Mouse (Mus musculus) neural tube, embryonic 15.5 days (tissue): ENCODE measurements around the gene St5. TPM values are rescaled to one million over a fixed set of nuclear protein-coding genes. Genes with fewer than 3 reads are reported as not detected.

Experiments
- ATAC-seq: fragments of 200-750 bp; cut with Nextera tagmentation; 2 replicates; pipeline ENCODE4 v1.8.0; 2017; ENCODE audit warnings: mild to moderate bottlenecking, moderate TSS enrichment, moderate library complexity; ENCODE audit not compliant: low FRiP score
- H3K27ac ChIP-seq: fragments of 300-500 bp; sonication (generic); replicated peaks from 2 replicates; pipeline ENCODE4 v1.5.1; 2015; ENCODE audit warnings: mild to moderate bottlenecking, inconsistent platforms
- H3K27me3 ChIP-seq: fragments of 300-500 bp; sonication (generic); replicated peaks from 2 replicates; pipeline ENCODE4 v1.6.1; 2015; ENCODE audit warnings: inconsistent platforms
- H3K36me3 ChIP-seq: fragments of 300-500 bp; sonication (generic); 2 replicates; pipeline ENCODE4 v1.6.1; 2015; ENCODE audit warnings: inconsistent platforms
- H3K4me1 ChIP-seq: fragments of 300-500 bp; sonication (generic); 2 replicates; pipeline ENCODE4 v1.6.1; 2015; ENCODE audit warnings: inconsistent platforms
- H3K4me2 ChIP-seq: fragments of 300-500 bp; sonication (generic); 2 replicates; pipeline ENCODE4 v1.6.1; 2015; ENCODE audit warnings: inconsistent platforms, mild to moderate bottlenecking, moderate library complexity
- H3K4me3 ChIP-seq: fragments of 300-500 bp; sonication (generic); replicated peaks from 2 replicates; pipeline ENCODE4 v1.5.1; 2015; ENCODE audit warnings: mild to moderate bottlenecking, inconsistent platforms
- H3K9ac ChIP-seq: fragments of 300-500 bp; sonication (generic); replicated peaks from 2 replicates; pipeline ENCODE4 v1.6.1; 2015; ENCODE audit warnings: mild to moderate bottlenecking, inconsistent platforms
- H3K9me3 ChIP-seq: fragments of 300-500 bp; sonication (generic); replicated peaks from 2 replicates; pipeline ENCODE4 v1.6.1; 2016; ENCODE audit warnings: inconsistent platforms
- WGBS: fragments of 180-500 bp; shearing (Covaris S2); methylation state at CpG from one replicate; pipeline ENCODE4 v1.1.7; 2015; ENCODE audit warnings: mixed read lengths; 5-methylcytosine and 5-hydroxymethylcytosine counted together
- polyA plus RNA-seq: library from polyadenylated mRNA; unstranded; fragments of >200 nt; fragmentation: Nextera tagmentation; extraction: Ambion mirVana; gene quantifications from 2 replicates; pipeline ENCODE4 v1.2.1, GENCODE M21; 2015

The St5 gene
- polyA plus RNA-seq, 1 experiment from 2014 or later: 18.2 TPM

GRCm38 (mm10) chr7:109631330-109631729, 72.1 kb downstream of the St5 start:
- no peak overlapping the region for H3K27ac ChIP-seq
- no peak overlapping the region for H3K4me3 ChIP-seq
- WGBS: 73% methylated on average over 6 of the region's 6 CpGs
- no peaks in the 10 kb centered on the region for H3K27me3 ChIP-seq
- no peaks in the 10 kb centered on the region for H3K36me3 ChIP-seq
- H3K9ac ChIP-seq: no peak overlapping the region
- no peaks in the 10 kb centered on the region for H3K4me1 ChIP-seq
- H3K4me2 ChIP-seq: no peak overlapping the region
- ATAC-seq: no peak
- no peaks in the 10 kb centered on the region for H3K9me3 ChIP-seq

GRCm38 (mm10) chr7:109629871-109630778, 73.3 kb downstream of the St5 start:
- no peak for ATAC-seq
- Histone ChIP-seq H3K36me3 (no peaks in the 10 kb centered on the region), H3K27ac (no peak overlapping the region), H3K27me3 (no peaks in the 10 kb centered on the region), H3K4me3 (no peak overlapping the region), H3K4me2 (no peak overlapping the region), H3K9ac (no peak overlapping the region), H3K9me3 (no peaks in the 10 kb centered on the region), H3K4me1 (no peaks in the 10 kb centered on the region)
- 84% methylated on average over 7 of the region's 7 CpGs for WGBS

- Histone ChIP-seq H3K27me3 (no peaks in the 10 kb centered on the region), H3K4me2 (no peak overlapping the region), H3K4me1 (no peaks in the 10 kb centered on the region), H3K4me3 (no peak overlapping the region), H3K27ac (no peak overlapping the region), H3K9me3 (no peaks in the 10 kb centered on the region), H3K9ac (no peak overlapping the region), H3K36me3 (no peaks in the 10 kb centered on the region)
- ATAC-seq: no peak
- WGBS: 64% methylated on average over 9 of the region's 9 CpGs
Measured at GRCm38 (mm10) chr7:109628935-109629609, 74.3 kb downstream of the St5 start.

GRCm38 (mm10) chr7:109627851-109628250, 75.6 kb downstream of the St5 start:
- Histone ChIP-seq H3K27ac (no peak overlapping the region), H3K9ac (no peak overlapping the region), H3K4me2 (no peak overlapping the region), H3K4me1 (no peaks in the 10 kb centered on the region), H3K4me3 (no peak overlapping the region), H3K9me3 (no peaks in the 10 kb centered on the region), H3K27me3 (no peaks in the 10 kb centered on the region), H3K36me3 (no peaks in the 10 kb centered on the region)
- ATAC-seq: no peak
- 92% methylated on average over 2 of the region's 2 CpGs for WGBS

GRCm38 (mm10) chr7:109622234-109622838, 81.1 kb downstream of the St5 start:
- peaks cover 3% of the 10 kb centered on the region for H3K4me1 ChIP-seq
- H3K9ac ChIP-seq: no peak overlapping the region
- H3K27ac ChIP-seq: no peak overlapping the region
- no peak overlapping the region for H3K4me3 ChIP-seq
- H3K4me2 ChIP-seq: no peak overlapping the region
- H3K9me3 ChIP-seq: no peaks in the 10 kb centered on the region
- ATAC-seq: no peak
- no peaks in the 10 kb centered on the region for H3K36me3 ChIP-seq
- WGBS: 89% methylated on average over 9 of the region's 9 CpGs
- no peaks in the 10 kb centered on the region for H3K27me3 ChIP-seq

- WGBS: 58% methylated on average over 2 of the region's 2 CpGs
- Histone ChIP-seq H3K9me3 (no peaks in the 10 kb centered on the region), H3K27me3 (no peaks in the 10 kb centered on the region), H3K4me1 (peaks cover 16% of the 10 kb centered on the region), H3K27ac (0 out of 2 replicates have a peak overlapping the region, but pooled peaks have one; percentile 0), H3K9ac (no peak overlapping the region), H3K4me3 (no peak overlapping the region), H3K36me3 (no peaks in the 10 kb centered on the region), H3K4me2 (no peak overlapping the region)
- ATAC-seq: no peak
Measured at GRCm38 (mm10) chr7:109620967-109621366, 82.4 kb downstream of the St5 start.

GRCm38 (mm10) chr7:109620288-109620687, 83.1 kb downstream of the St5 start:
- H3K4me3 ChIP-seq: no peak overlapping the region
- no peaks in the 10 kb centered on the region for H3K9me3 ChIP-seq
- H3K27me3 ChIP-seq: no peaks in the 10 kb centered on the region
- no peak overlapping the region for H3K9ac ChIP-seq
- no peak overlapping the region for H3K4me2 ChIP-seq
- no peaks in the 10 kb centered on the region for H3K36me3 ChIP-seq
- no peak overlapping the region for H3K27ac ChIP-seq
- peaks cover 23% of the 10 kb centered on the region for H3K4me1 ChIP-seq
- WGBS: 71% methylated on average over 3 of the region's 3 CpGs
- no peak for ATAC-seq

GRCm38 (mm10) chr7:109618721-109619120, 84.7 kb downstream of the St5 start:
- 22% methylated on average over 6 of the region's 6 CpGs for WGBS
- ATAC-seq: no peak
- peaks cover 33% of the 10 kb centered on the region for H3K4me1 ChIP-seq
- no peak overlapping the region for H3K4me2 ChIP-seq
- H3K4me3 ChIP-seq: no peak overlapping the region
- no peak overlapping the region for H3K9ac ChIP-seq
- no peak overlapping the region for H3K27ac ChIP-seq
- H3K27me3 ChIP-seq: no peaks in the 10 kb centered on the region
- H3K9me3 ChIP-seq: no peaks in the 10 kb centered on the region
- H3K36me3 ChIP-seq: no peaks in the 10 kb centered on the region

GRCm38 (mm10) chr7:109617838-109618237, 85.6 kb downstream of the St5 start:
- Histone ChIP-seq H3K27ac (no peak overlapping the region), H3K4me1 (peaks cover 39% of the 10 kb centered on the region), H3K9me3 (no peaks in the 10 kb centered on the region), H3K4me3 (no peak overlapping the region), H3K4me2 (no peak overlapping the region), H3K9ac (no peak overlapping the region), H3K36me3 (no peaks in the 10 kb centered on the region), H3K27me3 (no peaks in the 10 kb centered on the region)
- WGBS: 79% methylated on average over 3 of the region's 3 CpGs
- no peak for ATAC-seq

- Histone ChIP-seq H3K27me3 (no peaks in the 10 kb centered on the region), H3K4me1 (peaks cover 43% of the 10 kb centered on the region), H3K27ac (peak overlapping the region; percentile 82), H3K4me3 (peak overlapping the region; percentile 42), H3K36me3 (no peaks in the 10 kb centered on the region), H3K9ac (peak overlapping the region; percentile 51), H3K4me2 (peak overlapping the region; percentile 68), H3K9me3 (no peaks in the 10 kb centered on the region)
- peak; percentile 97 for ATAC-seq
- WGBS: 4% methylated on average over 25 of the region's 25 CpGs
Measured at GRCm38 (mm10) chr7:109616034-109616979, 87.1 kb downstream of the St5 start.

- H3K27ac ChIP-seq: peak overlapping the region; percentile 82
- 26% methylated on average over 4 of the region's 4 CpGs for WGBS
- H3K36me3 ChIP-seq: no peaks in the 10 kb centered on the region
- peak overlapping the region; percentile 51 for H3K9ac ChIP-seq
- peaks cover 50% of the 10 kb centered on the region for H3K4me1 ChIP-seq
- peak overlapping the region; percentile 42 for H3K4me3 ChIP-seq
- no peak for ATAC-seq
- no peaks in the 10 kb centered on the region for H3K9me3 ChIP-seq
- peak overlapping the region; percentile 68 for H3K4me2 ChIP-seq
- no peaks in the 10 kb centered on the region for H3K27me3 ChIP-seq
Measured at GRCm38 (mm10) chr7:109615601-109616000, 87.8 kb downstream of the St5 start.
